Mouse (Mus musculus) stomach, embryonic 16.5 days (tissue): ENCODE measurements around the gene Krt76. TPM values are rescaled to one million over a fixed set of nuclear protein-coding genes. Genes with fewer than 3 reads are reported as not detected.

Experiments used
- ATAC-seq: fragments of 200-750 bp; cut with Nextera tagmentation; 2 replicates; pipeline ENCODE4 v1.8.0; 2017; ENCODE audit warnings: moderate number of reproducible peaks, moderate TSS enrichment; ENCODE audit not compliant: insufficient read depth, low FRiP score
- H3K27ac ChIP-seq: fragments of 300-500 bp; sonication (generic); 2 replicates; pipeline ENCODE4 v1.5.1; 2014; ENCODE audit warnings: low read length
- H3K27me3 ChIP-seq: fragments of 300-500 bp; sonication (generic); 2 replicates; pipeline ENCODE4 v1.6.1; 2014; ENCODE audit warnings: low read length, control low read depth, mixed read lengths; ENCODE audit not compliant: control insufficient read depth, insufficient read depth
- H3K36me3 ChIP-seq: fragments of 300-500 bp; sonication (generic); 2 replicates; pipeline ENCODE4 v1.6.1; 2014; ENCODE audit warnings: low read length; ENCODE audit not compliant: control insufficient read depth, insufficient read depth
- H3K4me1 ChIP-seq: fragments of 300-500 bp; sonication (generic); 2 replicates; pipeline ENCODE4 v1.6.1; 2014; ENCODE audit warnings: low read length, control low read depth, mixed read lengths; ENCODE audit not compliant: control insufficient read depth, insufficient read depth
- H3K4me2 ChIP-seq: fragments of 300-500 bp; sonication (generic); 2 replicates; pipeline ENCODE4 v1.6.1; 2014; ENCODE audit warnings: low read depth, low read length, mixed read lengths
- H3K4me3 ChIP-seq: fragments of 300-500 bp; sonication (generic); replicated peaks from 2 replicates; pipeline ENCODE4 v1.5.1; 2014; ENCODE audit warnings: mild to moderate bottlenecking, low read length
- H3K9ac ChIP-seq: fragments of 300-500 bp; sonication (generic); 2 replicates; pipeline ENCODE4 v1.6.1; 2014; ENCODE audit warnings: low read length
- H3K9me3 ChIP-seq: fragments of 300-500 bp; sonication (generic); replicated peaks from 2 replicates; pipeline ENCODE4 v1.6.1; 2016; ENCODE audit warnings: low read length, control low read depth; ENCODE audit not compliant: control insufficient read depth
- WGBS: fragments of 180-500 bp; shearing (Covaris S2); extraction: QIAGEN DNeasy Blood & Tissue Kit; methylation state at CpG from one replicate; pipeline ENCODE4 v1.1.7; 2014; 5-methylcytosine and 5-hydroxymethylcytosine counted together
- polyA plus RNA-seq: library from polyadenylated mRNA; unstranded; fragments of >200 nt; fragmentation: Nextera tagmentation; extraction: Ambion mirVana; gene quantifications from 2 replicates; pipeline ENCODE4 v1.2.1, GENCODE M21; 2015

Gene Krt76
- polyA plus RNA-seq, 1 experiment from 2014 or later = not detected

- Histone ChIP-seq H3K4me1 (no peaks in the 10 kb centered on the region), H3K4me3 (no peak overlapping the region), H3K9ac (no peak overlapping the region), H3K36me3 (no peaks in the 10 kb centered on the region), H3K4me2 (no peak overlapping the region), H3K27me3 (no peaks in the 10 kb centered on the region), H3K9me3 (no peaks in the 10 kb centered on the region), H3K27ac (no peak overlapping the region)
- 83% methylated on average over 1 of the region's 1 CpGs for WGBS
- no peak for ATAC-seq
Measured at GRCm38 (mm10) chr15:101874383-101874782, 18.3 kb downstream of the Krt76 start.

- Histone ChIP-seq H3K9ac (no peak overlapping the region), H3K4me1 (no peaks in the 10 kb centered on the region), H3K4me3 (no peak overlapping the region), H3K9me3 (no peaks in the 10 kb centered on the region), H3K36me3 (no peaks in the 10 kb centered on the region), H3K27me3 (peaks cover 3% of the 10 kb centered on the region; the same call in 1 of the 2 replicates), H3K4me2 (no peak overlapping the region), H3K27ac (no peak overlapping the region)
- ATAC-seq = no peak
- WGBS = 74% methylated on average over 4 of the region's 4 CpGs
Measured at GRCm38 (mm10) chr15:101873231-101873630, 19.5 kb downstream of the Krt76 start.

GRCm38 (mm10) chr15:101869431-101869830, 23.3 kb downstream of the Krt76 start, which contains the start of gene Krt77:
Krt77 (minus strand) TSS chr15:101869705.
- 33% methylated on average over 6 of the region's 6 CpGs for WGBS
- Histone ChIP-seq H3K4me2 (no peak within 1 kb of the TSS), H3K4me1 (no peaks in the 10 kb centered on the region), H3K4me3 (no peak within 1 kb of the TSS), H3K27ac (no peak within 1 kb of the TSS), H3K27me3 (peaks cover 3% of the 10 kb centered on the region; the same call in 1 of the 2 replicates), H3K9me3 (no peaks in the 10 kb centered on the region), H3K36me3 (no peaks in the 10 kb centered on the region), H3K9ac (no peak within 1 kb of the TSS)
- ATAC-seq = no peak

- Histone ChIP-seq H3K4me2 (no peak overlapping the region), H3K4me3 (no peak overlapping the region), H3K9ac (no peak overlapping the region), H3K4me1 (no peaks in the 10 kb centered on the region), H3K9me3 (no peaks in the 10 kb centered on the region), H3K36me3 (no peaks in the 10 kb centered on the region), H3K27me3 (peaks cover 3% of the 10 kb centered on the region; the same call in 1 of the 2 replicates), H3K27ac (no peak overlapping the region)
- ATAC-seq = no peak
- whole genome bisulfite sequencing = 78% methylated on average over 7 of the region's 7 CpGs
Measured at GRCm38 (mm10) chr15:101866754-101867153, 26.0 kb downstream of the Krt76 start.

- H3K9ac ChIP-seq = 0 out of 2 replicates have a peak overlapping the region, but pooled peaks have one; percentile 72
- H3K4me2 ChIP-seq = peak overlapping the region; percentile 77
- no peak overlapping the region for H3K27ac ChIP-seq
- H3K36me3 ChIP-seq = no peaks in the 10 kb centered on the region
- WGBS = 53% methylated on average over 13 of the region's 13 CpGs
- no peak overlapping the region for H3K4me3 ChIP-seq
- peaks cover 8% of the 10 kb centered on the region for H3K4me1 ChIP-seq
- peaks cover 13% of the 10 kb centered on the region for H3K27me3 ChIP-seq
- no peaks in the 10 kb centered on the region for H3K9me3 ChIP-seq
- ATAC-seq = no peak
Measured at GRCm38 (mm10) chr15:101860421-101861130, 32.1 kb downstream of the Krt76 start.

- peaks cover 13% of the 10 kb centered on the region for H3K27me3 ChIP-seq
- peaks cover 8% of the 10 kb centered on the region for H3K4me1 ChIP-seq
- WGBS = under 1% methylated on average over 33 of the region's 33 CpGs
- H3K4me3 ChIP-seq = peak overlapping the region; percentile 45
- peak overlapping the region; percentile 70 for H3K27ac ChIP-seq
- H3K36me3 ChIP-seq = no peaks in the 10 kb centered on the region
- H3K4me2 ChIP-seq = peak overlapping the region; percentile 77
- ATAC-seq = no peak
- no peaks in the 10 kb centered on the region for H3K9me3 ChIP-seq
- H3K9ac ChIP-seq = peak overlapping the region; percentile 72
Measured at GRCm38 (mm10) chr15:101859735-101860170, 33.0 kb downstream of the Krt76 start.

- H3K9ac ChIP-seq = peak overlapping the region; percentile 72; the same call in 1 of the 2 replicates
- peaks cover 13% of the 10 kb centered on the region for H3K27me3 ChIP-seq
- no peak for ATAC-seq
- H3K9me3 ChIP-seq = no peaks in the 10 kb centered on the region
- peaks cover 8% of the 10 kb centered on the region for H3K4me1 ChIP-seq
- peak overlapping the region; percentile 77 for H3K4me2 ChIP-seq
- 11% methylated on average over 11 of the region's 11 CpGs for WGBS
- H3K27ac ChIP-seq = peak overlapping the region; percentile 70
- H3K36me3 ChIP-seq = no peaks in the 10 kb centered on the region
- peak overlapping the region; percentile 45 for H3K4me3 ChIP-seq
Measured at GRCm38 (mm10) chr15:101858673-101859425, 33.9 kb downstream of the Krt76 start.

GRCm38 (mm10) chr15:101856696-101857095, 36.0 kb downstream of the Krt76 start:
- no peaks in the 10 kb centered on the region for H3K36me3 ChIP-seq
- H3K9ac ChIP-seq = no peak overlapping the region; the same call in 1 of the 2 replicates
- H3K27ac ChIP-seq = peak overlapping the region; percentile 64; the same call in 1 of the 2 replicates
- H3K4me1 ChIP-seq = peaks cover 8% of the 10 kb centered on the region
- peaks cover 13% of the 10 kb centered on the region for H3K27me3 ChIP-seq
- H3K4me2 ChIP-seq = no peak overlapping the region
- H3K4me3 ChIP-seq = no peak overlapping the region
- no peak for ATAC-seq
- WGBS = 34% methylated on average over 5 of the region's 5 CpGs
- H3K9me3 ChIP-seq = no peaks in the 10 kb centered on the region

- 63% methylated on average over 3 of the region's 3 CpGs for WGBS
- Histone ChIP-seq H3K4me1 (peaks cover 8% of the 10 kb centered on the region), H3K4me2 (no peak overlapping the region), H3K4me3 (no peak overlapping the region), H3K9ac (no peak overlapping the region; the same call in 1 of the 2 replicates), H3K27ac (peak overlapping the region; percentile 68; the same call in 1 of the 2 replicates), H3K9me3 (no peaks in the 10 kb centered on the region), H3K36me3 (no peaks in the 10 kb centered on the region), H3K27me3 (peaks cover 12% of the 10 kb centered on the region)
- no peak for ATAC-seq
Measured at GRCm38 (mm10) chr15:101855732-101856131, 37.0 kb downstream of the Krt76 start.
